Mouse (Mus musculus) subcutaneous adipose tissue, adult 2 months (tissue): ENCODE measurements around the gene Mynn. TPM values are rescaled to one million over a fixed set of nuclear protein-coding genes. Genes with fewer than 3 reads are reported as not detected.

ENCODE experiments used
- polyA plus RNA-seq: library from polyadenylated mRNA; depleted of rRNA; stranded (reverse); fragments of >200 nt; gene quantifications from 2 replicates; pipeline ENCODE4 v1.2.3, GENCODE M21; 2012; ENCODE audit warnings: low replicate concordance; rRNA removed

Gene Mynn
- polyA plus RNA-seq, result 5.6 and 13.6 TPM in 2 replicates

GRCm38 (mm10) chr3:30602065-30602739 is at the start of gene Mynn:
Mynn (plus strand) TSS chr3:30602065.

GRCm38 (mm10) chr3:30599711-30600545 is 1.9 kb upstream of the Mynn start, which contains the start of gene Actrt3:
Actrt3 (minus strand) TSS chr3:30599939.

GRCm38 (mm10) chr3:30644207-30644606 is 42.3 kb downstream of the Mynn start, which contains the start of gene Lrriq4:
Lrriq4 (plus strand) TSS chr3:30644507.

GRCm38 (mm10) chr3:30647440-30648090 is 45.7 kb downstream of the Mynn start, which contains the start of gene Lrrc34:
Lrrc34 (minus strand) TSS chr3:30647869.

Other genes starting within 250 kb of the Mynn start
- gene Mecom, start 54.1 kb upstream of the Mynn start, polyA plus RNA-seq, result 9.3 and 28.9 TPM in 2 replicates
- not detected in 2 replicates for gene Actrt3, start 2.1 kb upstream of the Mynn start, polyA plus RNA-seq
- not detected in 2 replicates for gene Lrriq4, start 42.4 kb downstream of the Mynn start, polyA plus RNA-seq
- gene Lrrc34, start 45.8 kb downstream of the Mynn start, polyA plus RNA-seq, result 0.14 TPM in 1 of 2 replicates, not detected in the other
- gene Lrrc31, start 97.8 kb downstream of the Mynn start, polyA plus RNA-seq, result 14.7 TPM in 1 of 2 replicates, not detected in the other
- gene Samd7, start 144.2 kb downstream of the Mynn start, polyA plus RNA-seq, result not detected in 2 replicates
- gene Sec62, start 190.8 kb downstream of the Mynn start, polyA plus RNA-seq, result 20.2 and 20.5 TPM in 2 replicates